Mouse (Mus musculus) MEL-GATA-1-ER (cell line): ENCODE data around the gene Olfr441.
"Not testable (repeated sequence)": the region's sequence is repeated elsewhere in the genome, so short reads cannot be mapped to it uniquely, and the experiment has no call there.

Experiments
- DNase-seq: peaks from one replicate; pipeline ENCODE4 v3.0.0-alpha.2; 2012; ENCODE audit warnings: low read depth; ENCODE audit errors: extremely low read depth

The Olfr441 gene

DNA sequence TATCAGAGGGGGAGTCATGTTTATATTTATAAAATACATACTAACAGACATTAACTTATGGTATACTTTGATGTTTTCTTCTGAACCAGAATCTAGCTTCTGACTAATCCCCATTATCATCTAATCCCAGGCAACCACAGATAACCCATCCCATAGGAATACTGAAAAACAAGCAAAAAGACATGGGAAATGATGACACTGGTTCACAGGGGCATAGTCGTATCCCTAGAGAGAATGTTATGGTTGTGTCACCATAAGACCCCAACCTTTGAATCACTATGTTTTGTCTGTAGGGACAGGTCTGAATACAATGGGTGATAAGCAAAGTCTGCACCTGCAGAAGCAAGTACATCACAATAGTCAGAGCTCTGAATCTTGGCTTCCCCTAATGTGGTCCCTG lies at the start of gene Olfr441:
Gene Olfr441, plus strand, starts transcription at position 301 of the 400 bp plus-strand sequence.
- DNase-seq, result not testable (repeated sequence)

DNA sequence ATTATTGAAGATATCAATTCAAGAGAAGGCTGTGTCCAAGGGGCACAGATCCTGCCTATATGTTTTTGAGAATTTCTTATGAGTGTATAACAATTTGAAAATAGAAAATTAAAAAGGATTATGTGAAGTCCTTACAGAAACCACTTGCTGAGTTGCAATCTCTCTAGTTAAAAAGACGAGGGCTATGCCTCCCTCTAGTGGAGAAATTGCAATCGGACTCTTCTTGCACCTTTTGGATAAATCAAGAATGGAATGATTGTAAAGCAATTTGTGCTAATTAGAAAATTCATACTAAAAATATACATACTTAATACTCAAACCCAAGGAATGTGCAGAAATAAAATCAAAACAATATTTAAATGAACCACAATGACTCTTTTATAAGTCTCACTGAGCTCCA lies 27.4 kb upstream of the Olfr441 start:
- DNase-seq, result no peak

DNA sequence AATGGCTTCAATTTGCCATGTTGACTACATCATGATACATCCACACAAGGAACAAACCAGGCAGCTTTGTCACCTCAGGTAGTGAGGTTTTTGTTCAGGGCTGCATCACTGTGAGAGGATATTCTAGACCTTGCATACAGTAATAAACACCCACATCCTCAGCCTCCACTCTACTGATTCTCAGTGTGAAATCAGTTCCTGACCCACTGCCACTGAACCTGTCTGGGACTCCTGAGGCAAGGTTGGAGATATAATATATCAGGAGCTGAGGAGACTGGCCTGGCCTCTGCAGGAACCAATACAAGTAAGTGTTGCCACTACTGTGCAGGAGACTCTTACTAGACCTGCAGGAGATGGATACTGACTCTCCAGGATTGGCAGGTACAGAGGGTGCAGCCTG lies 24.8 kb upstream of the Olfr441 start:
- DNase-seq, result not testable (repeated sequence)

DNA sequence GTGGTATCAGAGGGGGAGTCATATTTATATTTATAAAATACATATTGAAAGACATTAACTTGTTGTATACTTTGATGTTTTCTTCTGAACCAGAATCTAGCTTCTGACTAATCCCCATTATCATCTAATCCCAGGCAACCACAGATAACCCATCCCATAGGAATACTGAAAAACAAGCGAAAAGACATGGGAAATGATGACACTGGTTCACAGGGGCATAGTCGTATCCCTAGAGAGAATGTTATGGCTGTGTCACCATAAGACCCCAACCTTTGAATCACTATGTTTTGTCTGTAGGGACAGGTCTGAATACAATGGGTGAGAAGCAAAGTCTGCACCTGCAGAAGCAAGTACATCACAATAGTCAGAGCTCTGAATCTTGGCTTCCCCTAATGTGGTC lies 40.1 kb downstream of the Olfr441 start, which contains the start of gene Olfr237-ps1:
Gene Olfr237-ps1, plus strand, starts transcription at position 301 of the 400 bp plus-strand sequence.
- not testable (repeated sequence) for DNase-seq

DNA sequence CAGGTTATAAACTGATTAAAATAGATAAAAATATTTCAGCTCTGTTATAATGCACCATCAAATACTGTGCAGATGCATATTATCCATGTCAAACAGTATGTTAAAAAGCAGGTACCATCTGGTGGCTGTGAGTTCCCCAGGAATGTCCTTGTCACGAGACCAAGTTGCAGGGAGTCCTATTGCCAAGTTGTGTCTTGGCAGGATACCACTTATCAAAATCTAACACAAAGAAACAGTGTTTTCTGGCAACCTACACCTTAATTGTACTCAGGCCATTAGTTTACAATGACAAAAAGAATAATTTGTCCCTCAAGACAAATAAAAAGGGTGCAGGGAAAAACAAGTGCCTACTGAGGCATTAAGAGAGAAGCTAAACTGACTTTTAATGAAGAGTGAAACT lies 53.3 kb downstream of the Olfr441 start:
- DNase-seq, result no peak

DNA sequence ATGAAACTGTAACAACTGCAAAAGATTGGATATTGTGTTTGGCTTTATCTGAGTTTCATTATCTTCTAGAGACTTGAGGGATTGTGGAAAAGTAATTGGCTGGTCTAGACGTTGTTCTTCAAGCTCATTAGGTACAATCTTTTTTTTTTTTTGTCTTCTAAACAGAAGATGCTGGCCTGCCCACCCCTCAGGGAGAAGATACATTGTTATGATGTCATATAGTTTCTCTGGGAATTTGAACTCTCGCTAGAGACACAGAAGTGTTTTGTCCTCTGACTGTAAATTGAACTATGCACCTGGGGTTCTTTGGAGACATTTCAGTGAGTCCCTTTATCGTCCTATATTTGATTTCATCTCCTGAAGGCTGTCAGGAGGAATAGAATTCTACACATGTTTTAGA lies 56.8 kb downstream of the Olfr441 start, which contains the start of gene Olfr437:
Gene Olfr437, plus strand, starts transcription at position 301 of the 400 bp plus-strand sequence.
- no peak for DNase-seq

DNA sequence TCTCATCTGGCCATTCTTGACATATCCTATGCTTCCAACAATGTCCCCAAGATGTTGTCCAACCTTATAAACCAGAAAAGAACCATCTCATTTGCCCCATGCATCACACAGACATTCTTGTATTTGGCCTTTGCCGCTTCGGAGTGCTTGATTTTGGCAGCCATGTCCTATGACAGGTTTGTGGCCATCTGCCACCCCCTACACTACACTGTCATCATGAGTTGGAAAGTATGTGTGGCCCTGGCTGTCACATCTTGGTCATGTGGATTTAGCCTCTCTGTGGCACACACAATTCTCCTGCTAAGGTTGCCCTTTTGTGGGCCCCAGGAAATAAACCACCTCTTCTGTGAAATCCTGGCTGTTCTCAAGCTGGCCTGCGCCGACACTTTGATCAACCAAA lies 61.1 kb downstream of the Olfr441 start:
- no peak for DNase-seq
